Mouse (Mus musculus) lung, postnatal 0 days (tissue): Measurements from ENCODE around the gene Fut11. TPM values are rescaled to one million over a fixed set of nuclear protein-coding genes. Genes with fewer than 3 reads are reported as not detected.
A peak's percentile ranks its signal among the peaks of the same experiment; 100 is the strongest.

Experiments
- ATAC-seq: fragments of 200-750 bp; cut with Nextera tagmentation; 2 replicates; pipeline ENCODE4 v1.8.0; 2017; ENCODE audit warnings: moderate library complexity
- DNase-seq: peaks from one replicate; pipeline ENCODE4 v3.0.0-alpha.2; 2016; ENCODE audit warnings: low spot score
- H3K27ac ChIP-seq: fragments of 300-500 bp; sonication (generic); 2 replicates; pipeline ENCODE4 v1.5.1; 2014; ENCODE audit warnings: antibody characterized with exemption, mild to moderate bottlenecking, low read length, mixed read lengths
- H3K27me3 ChIP-seq: fragments of 300-500 bp; sonication (generic); replicated peaks from 2 replicates; pipeline ENCODE4 v1.6.1; 2014; ENCODE audit warnings: low read length, mixed read lengths; ENCODE audit not compliant: insufficient read depth
- H3K36me3 ChIP-seq: fragments of 300-500 bp; sonication (generic); 2 replicates; pipeline ENCODE4 v1.6.1; 2014; ENCODE audit warnings: low read length, mixed read lengths; ENCODE audit not compliant: insufficient read depth
- H3K4me1 ChIP-seq: fragments of 300-500 bp; sonication (generic); 2 replicates; pipeline ENCODE4 v1.6.1; 2014; ENCODE audit warnings: antibody characterized with exemption, low read depth, low read length, mixed read lengths; ENCODE audit not compliant: insufficient read depth
- H3K4me2 ChIP-seq: fragments of 300-500 bp; sonication (generic); replicated peaks from 2 replicates; pipeline ENCODE4 v1.6.1; 2014; ENCODE audit warnings: low read depth, mild to moderate bottlenecking, low read length, moderate library complexity, mixed read lengths
- H3K4me3 ChIP-seq: fragments of 300-500 bp; sonication (generic); 2 replicates; pipeline ENCODE4 v1.5.1; 2014; ENCODE audit warnings: low read depth, low read length
- H3K9ac ChIP-seq: fragments of 300-500 bp; sonication (generic); replicated peaks from 2 replicates; pipeline ENCODE4 v1.6.1; 2014; ENCODE audit warnings: low read depth, mild to moderate bottlenecking
- H3K9me3 ChIP-seq: fragments of 300-500 bp; sonication (generic); 2 replicates; pipeline ENCODE4 v1.6.1; 2016; ENCODE audit warnings: low read length, mixed read lengths
- CTCF ChIP-seq: IDR thresholded peaks from 2 replicates; pipeline ENCODE4 v1.5.1; 2016; ENCODE audit warnings: antibody characterized with exemption, mild to moderate bottlenecking
- EP300 ChIP-seq: IDR thresholded peaks from 2 replicates; pipeline ENCODE4 v1.6.1; 2016; ENCODE audit warnings: antibody characterized with exemption, mild to moderate bottlenecking, control low read depth
- WGBS: fragments of 180-500 bp; shearing (Covaris S2); extraction: QIAGEN DNeasy Blood & Tissue Kit; methylation state at CpG from one replicate; pipeline ENCODE4 v1.1.7; 2014; 5-methylcytosine and 5-hydroxymethylcytosine counted together
- polyA plus RNA-seq: library from polyadenylated mRNA; unstranded; fragments of >200 nt; fragmentation: Nextera tagmentation; extraction: Ambion mirVana; gene quantifications from 2 replicates; pipeline ENCODE4 v1.2.1, GENCODE M21; 2015

Fut11 gene
- polyA plus RNA-seq, 1 experiment from 2014 or later, result 24.2 TPM

DNA sequence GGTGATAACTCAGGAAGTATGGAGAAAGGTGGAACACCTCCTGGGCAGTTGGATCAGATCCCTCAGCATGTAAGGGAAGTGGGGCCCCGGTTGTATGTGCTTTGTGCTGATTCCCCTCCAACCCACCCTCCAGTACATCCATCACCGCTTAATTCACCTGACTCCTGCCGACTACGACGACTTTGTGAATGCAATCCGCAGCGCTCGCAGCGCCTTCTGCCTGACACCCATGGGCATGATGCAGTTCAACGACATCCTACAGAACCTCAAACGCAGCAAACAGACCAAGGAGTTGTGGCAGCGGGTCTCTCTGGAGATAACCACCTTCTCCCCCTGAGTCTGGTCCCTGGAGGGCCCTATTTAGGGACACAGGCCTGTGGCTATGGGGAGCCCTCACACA is 28.2 kb downstream of the Fut11 start:
- ATAC-seq (no peak), DNase-seq (no peak)
- WGBS, result 89% methylated on average over 12 of the region's 12 CpGs

DNA sequence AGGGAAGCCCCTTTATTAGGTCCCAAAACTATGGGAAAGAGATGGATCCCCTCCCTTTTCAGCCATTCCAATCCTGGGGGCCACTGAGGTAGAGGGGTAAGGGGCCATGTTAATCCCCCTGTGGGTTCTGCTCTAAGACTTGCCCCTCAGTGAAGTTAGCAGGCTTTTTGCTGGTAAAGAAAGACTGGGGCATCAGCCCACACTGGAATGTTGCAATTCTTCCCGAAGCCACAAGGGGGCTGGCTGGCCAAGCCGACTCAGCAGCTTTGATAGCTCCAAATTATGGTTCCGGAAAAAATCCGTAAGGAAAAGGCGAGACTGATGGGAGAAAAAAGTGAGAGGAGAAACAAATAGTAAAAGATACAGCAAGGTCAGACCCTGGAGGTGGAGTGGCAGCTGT is 29.3 kb downstream of the Fut11 start:
- H3K9me3 ChIP-seq, result no peaks in the 10 kb centered on the region
- H3K27ac ChIP-seq, result no peak overlapping the region
- no peak for TF ChIP-seq EP300
- peak; percentile 86 for TF ChIP-seq CTCF
- no peak overlapping the region for H3K9ac ChIP-seq
- H3K4me1 ChIP-seq, result no peaks in the 10 kb centered on the region
- DNase-seq (peak; percentile 71), ATAC-seq (peak; percentile 50)
- no peak overlapping the region for H3K4me2 ChIP-seq
- peaks cover 74% of the 10 kb centered on the region for H3K36me3 ChIP-seq
- no peak overlapping the region for H3K4me3 ChIP-seq
- 9% methylated on average over 5 of the region's 5 CpGs for WGBS
- no peaks in the 10 kb centered on the region for H3K27me3 ChIP-seq

More for the DNA sequence above, 28.2 kb downstream of the Fut11 start:
- Histone ChIP-seq H3K9ac (no peak overlapping the region), H3K4me1 (no peaks in the 10 kb centered on the region), H3K9me3 (no peaks in the 10 kb centered on the region), H3K27me3 (no peaks in the 10 kb centered on the region), H3K27ac (no peak overlapping the region), H3K4me3 (no peak overlapping the region), H3K4me2 (no peak overlapping the region), H3K36me3 (peaks cover 75% of the 10 kb centered on the region)
- no peak for TF ChIP-seq EP300
- TF ChIP-seq CTCF, result no peak

DNA sequence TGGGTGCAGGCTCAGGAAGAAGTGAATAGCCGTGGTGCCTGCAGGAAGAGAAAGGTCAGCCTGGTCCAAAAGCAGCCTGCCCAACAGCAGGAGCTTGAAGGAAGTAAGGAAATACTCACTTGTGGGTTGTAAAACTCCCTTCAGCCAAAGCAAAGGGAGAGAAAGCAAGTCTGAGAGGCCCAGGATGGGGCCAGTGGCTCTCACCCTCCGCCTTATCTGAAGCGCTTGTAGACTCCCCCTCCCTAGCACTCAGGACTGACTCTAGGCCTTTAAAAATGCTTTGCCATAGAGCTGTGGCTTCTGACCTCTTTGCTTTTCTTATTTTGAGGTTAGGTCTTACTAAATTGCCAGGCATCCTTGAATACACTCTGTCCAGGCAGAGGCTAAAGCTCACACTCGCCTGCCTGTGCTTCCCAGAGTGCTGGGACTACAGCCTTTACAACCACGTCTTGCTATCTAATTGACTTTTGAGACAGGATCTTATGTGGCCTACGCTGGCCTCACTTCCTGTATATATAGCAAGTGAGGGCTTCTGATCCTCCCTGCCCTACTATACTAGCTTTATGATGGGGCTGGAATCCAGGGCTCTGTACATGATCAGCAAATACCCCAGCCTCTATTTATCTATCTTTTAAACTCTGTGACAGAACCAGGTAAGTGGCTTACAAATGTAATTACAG is 31.0 kb downstream of the Fut11 start:
- H3K9me3 ChIP-seq, result no peaks in the 10 kb centered on the region
- H3K4me3 ChIP-seq, result no peak overlapping the region
- no peak overlapping the region for H3K4me2 ChIP-seq
- no peaks in the 10 kb centered on the region for H3K4me1 ChIP-seq
- WGBS, result 69% methylated on average over 6 of the region's 6 CpGs
- DNase-seq (no peak), ATAC-seq (no peak)
- H3K36me3 ChIP-seq, result peaks cover 69% of the 10 kb centered on the region
- no peaks in the 10 kb centered on the region for H3K27me3 ChIP-seq
- TF ChIP-seq EP300 (no peak), CTCF (no peak)
- H3K9ac ChIP-seq, result no peak overlapping the region
- H3K27ac ChIP-seq, result no peak overlapping the region

DNA sequence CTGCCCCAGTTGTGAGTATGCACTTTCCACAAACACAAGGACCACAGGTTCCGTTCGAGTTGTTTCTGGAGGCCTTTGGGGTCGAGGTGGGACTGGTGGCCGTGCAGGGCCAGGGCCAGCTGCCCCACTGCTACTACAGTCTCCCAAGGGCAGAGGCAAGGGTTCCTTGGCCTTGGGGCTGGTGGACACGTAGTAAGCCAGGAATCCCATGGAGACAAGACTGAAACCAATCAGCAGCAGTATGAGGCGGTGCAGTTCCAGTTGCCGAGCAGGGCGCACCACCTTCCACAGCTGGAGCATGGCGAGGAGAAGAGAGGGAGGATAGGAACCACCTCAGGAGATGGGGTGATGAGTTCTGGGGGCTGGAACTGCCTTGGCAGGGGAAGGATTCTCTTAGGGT is 35.1 kb downstream of the Fut11 start:
- ATAC-seq, result no peak

GRCm38 (mm10) chr14:20730853-20731602 is 36.3 kb downstream of the Fut11 start:
- no peak for TF ChIP-seq EP300
- no peak for TF ChIP-seq CTCF
- Histone ChIP-seq H3K36me3 (peaks cover 29% of the 10 kb centered on the region), H3K9me3 (no peaks in the 10 kb centered on the region), H3K4me1 (peaks cover 6% of the 10 kb centered on the region; the same call in 1 of the 2 replicates), H3K4me3 (no peak overlapping the region), H3K27me3 (no peaks in the 10 kb centered on the region), H3K27ac (no peak overlapping the region), H3K9ac (no peak overlapping the region), H3K4me2 (no peak overlapping the region)
- WGBS, result 84% methylated on average over 9 of the region's 9 CpGs
- DNase-seq (no peak), ATAC-seq (no peak)

More for the DNA sequence above, 35.1 kb downstream of the Fut11 start:
- H3K4me3 ChIP-seq, result no peak overlapping the region
- 90% methylated on average over 9 of the region's 9 CpGs for WGBS
- H3K36me3 ChIP-seq, result peaks cover 39% of the 10 kb centered on the region
- H3K9ac ChIP-seq, result no peak overlapping the region
- H3K4me1 ChIP-seq, result peaks cover 6% of the 10 kb centered on the region; the same call in 1 of the 2 replicates
- no peak overlapping the region for H3K4me2 ChIP-seq
- H3K27ac ChIP-seq, result no peak overlapping the region
- no peaks in the 10 kb centered on the region for H3K27me3 ChIP-seq
- H3K9me3 ChIP-seq, result no peaks in the 10 kb centered on the region
- TF ChIP-seq EP300 (no peak), CTCF (no peak)
- DNase-seq, result no peak
